Mouse (Mus musculus) forebrain, postnatal 0 days (tissue): ENCODE data around the gene Jph4. TPM values are rescaled to one million over a fixed set of nuclear protein-coding genes. Genes with fewer than 3 reads are reported as not detected.

Experiments used
- ATAC-seq: fragments of 200-750 bp; cut with Nextera tagmentation; 2 replicates; pipeline ENCODE4 v1.8.0; 2017; ENCODE audit warnings: mild to moderate bottlenecking, moderate library complexity
- DNase-seq: peaks from one replicate; pipeline ENCODE4 v3.0.0-alpha.2; 2015
- H3K27ac ChIP-seq: fragments of 300-500 bp; sonication (generic); 2 replicates; pipeline ENCODE4 v1.5.1; 2014; ENCODE audit warnings: low read depth, mild to moderate bottlenecking, antibody characterized with exemption, low read length, moderate library complexity, mixed read lengths
- H3K27me3 ChIP-seq: fragments of 300-500 bp; sonication (generic); 2 replicates; pipeline ENCODE4 v1.6.1; 2014; ENCODE audit warnings: mild to moderate bottlenecking, low read length, mixed read lengths; ENCODE audit not compliant: insufficient read depth
- H3K36me3 ChIP-seq: fragments of 300-500 bp; sonication (generic); 2 replicates; pipeline ENCODE4 v1.6.1; 2014; ENCODE audit warnings: mild to moderate bottlenecking, moderate library complexity; ENCODE audit not compliant: insufficient read depth
- H3K4me1 ChIP-seq: fragments of 300-500 bp; sonication (generic); 2 replicates; pipeline ENCODE4 v1.6.1; 2014; ENCODE audit warnings: antibody characterized with exemption; ENCODE audit not compliant: insufficient read depth
- H3K4me2 ChIP-seq: fragments of 300-500 bp; sonication (generic); 2 replicates; pipeline ENCODE4 v1.6.1; 2014; ENCODE audit warnings: low read depth, mild to moderate bottlenecking, moderate library complexity
- H3K4me3 ChIP-seq: fragments of 300-500 bp; sonication (generic); 2 replicates; pipeline ENCODE4 v1.5.1; 2014; ENCODE audit warnings: low read depth, low read length, mixed read lengths
- H3K9ac ChIP-seq: fragments of 300-500 bp; sonication (generic); 2 replicates; pipeline ENCODE4 v1.6.1; 2014; ENCODE audit warnings: mild to moderate bottlenecking
- H3K9me3 ChIP-seq: fragments of 300-500 bp; sonication (generic); 2 replicates; pipeline ENCODE4 v1.6.1; 2016; ENCODE audit warnings: low read length
- CTCF ChIP-seq: sonication (generic); IDR thresholded peaks from 2 replicates; pipeline ENCODE4 v1.5.1; 2016; ENCODE audit warnings: antibody characterized with exemption, control low read depth, low read depth
- WGBS: fragments of 180-500 bp; shearing (Covaris S2); extraction: QIAGEN DNeasy Blood & Tissue Kit; methylation state at CpG from one replicate; pipeline ENCODE4 v1.1.7; 2014; 5-methylcytosine and 5-hydroxymethylcytosine counted together
- polyA plus RNA-seq: library from polyadenylated mRNA; unstranded; fragments of >200 nt; fragmentation: Nextera tagmentation; extraction: Ambion mirVana; gene quantifications from 2 replicates; pipeline ENCODE4 v1.2.1, GENCODE M21; 2015
- total RNA-seq: library from RNA; depleted of rRNA; stranded (reverse); fragments of >200 nt; gene quantifications from 2 replicates; pipeline ENCODE4 v1.2.3, GENCODE M21; 2014

Jph4 gene
- total and polyA plus RNA-seq, 2 experiments from 2014 or later, result 55.3 to 160 TPM

DNA sequence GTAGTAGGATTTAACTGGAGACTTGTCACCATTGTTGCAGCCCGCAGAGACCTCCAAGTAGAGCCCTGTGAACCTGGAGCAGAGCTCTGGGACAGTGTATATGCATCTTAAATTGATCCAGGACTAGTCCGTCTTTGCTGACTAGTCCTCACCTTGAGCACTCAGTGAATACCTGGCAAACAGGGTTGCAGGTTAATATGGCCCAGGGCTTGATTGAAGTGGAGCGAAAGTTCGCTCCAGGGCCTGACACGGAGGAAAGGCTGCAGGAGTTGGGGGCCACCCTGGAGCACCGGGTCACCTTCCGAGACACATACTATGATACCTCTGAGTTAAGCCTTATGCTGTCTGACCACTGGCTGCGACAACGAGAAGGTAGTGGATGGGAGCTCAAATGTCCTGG is 21.5 kb downstream of the Jph4 start:
- no peak for TF ChIP-seq CTCF
- Histone ChIP-seq H3K27ac (peak overlapping the region; percentile 77), H3K9me3 (no peaks in the 10 kb centered on the region), H3K4me1 (peaks cover 35% of the 10 kb centered on the region), H3K4me3 (peak overlapping the region; percentile 44), H3K9ac (peak overlapping the region; percentile 66), H3K4me2 (peak overlapping the region; percentile 81), H3K36me3 (peaks cover 3% of the 10 kb centered on the region; the same call in 1 of the 2 replicates), H3K27me3 (no peaks in the 10 kb centered on the region)
- DNase-seq (no peak), ATAC-seq (no peak)
- WGBS, result 47% methylated on average over 9 of the region's 9 CpGs

GRCm38 (mm10) chr14:55094704-55095231 is 22.0 kb downstream of the Jph4 start, which contains the start of gene Thtpa:
Gene Thtpa, plus strand, starts transcription at chr14:55094784.
- no peak for TF ChIP-seq CTCF
- Histone ChIP-seq H3K27ac (peak within 1 kb of the TSS; percentile 77), H3K9ac (peak within 1 kb of the TSS; percentile 66), H3K4me2 (peak within 1 kb of the TSS; percentile 81), H3K9me3 (no peaks in the 10 kb centered on the region), H3K4me3 (peak within 1 kb of the TSS; percentile 44), H3K4me1 (peaks cover 40% of the 10 kb centered on the region), H3K27me3 (no peaks in the 10 kb centered on the region), H3K36me3 (peaks cover 2% of the 10 kb centered on the region; the same call in 1 of the 2 replicates)
- under 1% methylated on average over 30 of the region's 30 CpGs for WGBS
- ATAC-seq (peak; percentile 42), DNase-seq (peak; percentile 84)

GRCm38 (mm10) chr14:55093927-55094326 is 22.8 kb downstream of the Jph4 start:
- Histone ChIP-seq H3K9me3 (no peaks in the 10 kb centered on the region), H3K4me3 (no peak overlapping the region), H3K27ac (no peak overlapping the region; the same call in 1 of the 2 replicates), H3K27me3 (no peaks in the 10 kb centered on the region), H3K4me2 (peak overlapping the region; percentile 81), H3K36me3 (no peaks in the 10 kb centered on the region), H3K9ac (no peak overlapping the region), H3K4me1 (peaks cover 48% of the 10 kb centered on the region)
- ATAC-seq, result no peak
- no peak for DNase-seq
- 40% methylated on average over 6 of the region's 6 CpGs for WGBS
- peak; percentile 34; the same call in 1 of the 2 replicates for TF ChIP-seq CTCF

- peaks cover 48% of the 10 kb centered on the region for H3K4me1 ChIP-seq
- TF ChIP-seq CTCF, result peak; percentile 43
- H3K4me2 ChIP-seq, result peak within 1 kb of the TSS; percentile 92
- H3K27ac ChIP-seq, result peak within 1 kb of the TSS; percentile 95
- ATAC-seq (peak; percentile 92), DNase-seq (peak; percentile 93)
- WGBS, result 2% methylated on average over 34 of the region's 34 CpGs
- H3K36me3 ChIP-seq, result no peaks in the 10 kb centered on the region
- no peaks in the 10 kb centered on the region for H3K9me3 ChIP-seq
- no peaks in the 10 kb centered on the region for H3K27me3 ChIP-seq
- peak within 1 kb of the TSS; percentile 88 for H3K9ac ChIP-seq
- peak within 1 kb of the TSS; percentile 73 for H3K4me3 ChIP-seq
These were observed 24.6 kb downstream of the Jph4 start, which contains the start of gene Zfhx2 for GRCm38 (mm10) chr14:55092011-55092577. Gene Zfhx2, minus strand, starts transcription at chr14:55092324.

- H3K27ac ChIP-seq, result peak overlapping the region; percentile 95
- H3K9me3 ChIP-seq, result no peaks in the 10 kb centered on the region
- peak overlapping the region; percentile 88 for H3K9ac ChIP-seq
- H3K4me3 ChIP-seq, result peak overlapping the region; percentile 73
- DNase-seq (peak; percentile 51), ATAC-seq (peak; percentile 5)
- H3K27me3 ChIP-seq, result no peaks in the 10 kb centered on the region
- no peaks in the 10 kb centered on the region for H3K36me3 ChIP-seq
- 2% methylated on average over 34 of the region's 34 CpGs for WGBS
- peaks cover 40% of the 10 kb centered on the region for H3K4me1 ChIP-seq
- TF ChIP-seq CTCF, result no peak
- H3K4me2 ChIP-seq, result peak overlapping the region; percentile 92
These were observed 25.4 kb downstream of the Jph4 start for GRCm38 (mm10) chr14:55091209-55091865.

- no peaks in the 10 kb centered on the region for H3K27me3 ChIP-seq
- H3K4me1 ChIP-seq, result peaks cover 39% of the 10 kb centered on the region
- no peaks in the 10 kb centered on the region for H3K36me3 ChIP-seq
- H3K9me3 ChIP-seq, result no peaks in the 10 kb centered on the region
- DNase-seq, result peak; percentile 73
- H3K27ac ChIP-seq, result peak overlapping the region; percentile 37; the same call in 1 of the 2 replicates
- no peak overlapping the region for H3K4me3 ChIP-seq
- TF ChIP-seq CTCF, result no peak
- no peak for ATAC-seq
- 39% methylated on average over 13 of the region's 13 CpGs for WGBS
- no peak overlapping the region for H3K9ac ChIP-seq
- H3K4me2 ChIP-seq, result peak overlapping the region; percentile 92
These were observed 27.4 kb downstream of the Jph4 start for GRCm38 (mm10) chr14:55089199-55089947.
